18 mouse cellular contexts compared by ENCODE assay signal in genomic region chr6:54690838-54691237, GRCm38 (mm10).
"Had no signal": no experiment of that assay in that cellular context is flagged by ENCODE, and none has a peak within 500 bp of the region (broad histone marks: within the 10 kb centered on the region; RNA-seq: fewer than 3 reads in every experiment).

No protein-coding gene starts in this region.

- H3K9me3 ChIP-seq: limb, embryonic 10.5 days; limb, embryonic 13.5 days; liver, embryonic 13.5 days; midbrain, embryonic 13.5 days; stomach, embryonic 15.5 days had no signal

- H3K4me3 ChIP-seq: limb, embryonic 10.5 days; limb, embryonic 13.5 days; liver, embryonic 13.5 days; midbrain, embryonic 13.5 days; stomach, embryonic 15.5 days had no signal

- H3K27ac ChIP-seq: hindbrain, postnatal 0 days; limb, embryonic 10.5 days; limb, embryonic 13.5 days; liver, embryonic 13.5 days; macrophage; midbrain, embryonic 13.5 days; stomach, embryonic 15.5 days had no signal

- H3K9ac ChIP-seq: limb, embryonic 13.5 days; liver, embryonic 13.5 days; lung, embryonic 14.5 days; midbrain, embryonic 13.5 days; stomach, embryonic 15.5 days had no signal

- ATAC-seq: hindbrain, postnatal 0 days; inflammation-experienced regulatory T-cells, adult 6 months; lung, postnatal 0 days; midbrain, embryonic 13.5 days; midbrain, embryonic 16.5 days had no signal

- DNase-seq: kidney, adult 18-20 months; kidney, postnatal 14 days; layer of hippocampus, postnatal 36 days; liver; liver, embryonic 13.5 days; lung, embryonic 14.5 days; right cerebral cortex, postnatal 25 days; spleen, adult 18-20 months; thymus, postnatal 25 days had no signal

- H3K36me3 ChIP-seq: limb, embryonic 10.5 days; liver, embryonic 13.5 days; stomach, embryonic 15.5 days had no signal

- H3K4me1 ChIP-seq: limb, embryonic 10.5 days; limb, embryonic 13.5 days; midbrain, embryonic 13.5 days; stomach, embryonic 15.5 days had no signal

- H3K4me2 ChIP-seq: limb, embryonic 13.5 days; liver, embryonic 13.5 days; lung, embryonic 14.5 days; midbrain, embryonic 13.5 days; stomach, embryonic 15.5 days had no signal

- H3K27me3 ChIP-seq: limb, embryonic 13.5 days; midbrain, embryonic 13.5 days had no signal
